Mouse (Mus musculus): Measurements from ENCODE around the gene Cald1.
A peak's percentile ranks its signal among the peaks of the same experiment; 100 is the strongest.

Cald1 gene

DNA sequence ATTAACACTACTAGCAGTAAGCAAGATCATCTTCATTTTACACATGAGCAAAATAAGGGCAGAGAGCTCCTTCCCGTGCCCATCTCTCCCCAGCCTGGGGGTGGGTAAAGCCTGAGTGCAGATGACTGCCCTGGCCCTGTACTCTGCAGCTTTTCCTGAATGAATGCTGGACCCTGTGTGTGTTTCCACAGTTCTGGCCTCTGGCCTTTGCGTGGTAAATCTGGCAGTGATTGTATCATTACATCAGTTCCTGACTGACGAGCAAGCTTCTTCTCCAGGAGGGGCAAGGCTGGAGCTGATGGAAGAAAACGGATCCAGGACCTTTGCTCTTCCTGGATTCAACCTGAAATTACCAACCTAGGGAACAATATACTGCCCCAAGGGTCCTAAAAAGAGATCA, 122.1 kb downstream of the Cald1 start:
- DNase-seq (ENCODE audit: low read depth): no peak

GRCm38 (mm10) chr6:34721740-34722139, 123.4 kb downstream of the Cald1 start:
- no peak for DNase-seq (ENCODE audit: low read depth)

DNA sequence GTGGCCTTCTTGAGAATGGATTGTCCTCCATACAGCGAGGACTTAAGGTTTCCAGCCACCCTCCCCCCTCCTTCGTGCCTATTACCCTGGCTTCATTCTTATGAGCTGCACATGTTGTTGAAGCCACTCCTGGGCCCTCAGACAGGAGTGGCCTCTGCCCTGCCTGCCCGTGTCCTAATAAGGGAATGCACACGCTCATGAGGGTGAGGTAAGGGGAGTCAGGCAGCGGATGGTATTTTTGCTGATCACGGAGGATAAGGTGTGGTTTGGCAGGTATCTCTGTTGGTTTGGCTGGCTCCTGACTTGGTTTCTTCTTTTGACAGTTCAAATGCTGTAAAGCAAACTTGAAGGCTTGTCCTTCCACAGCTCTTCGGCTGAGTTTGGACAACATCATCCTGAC, 124.4 kb downstream of the Cald1 start:
- no peak for DNase-seq (ENCODE audit: low read depth)

- no peak for DNase-seq (ENCODE audit: low read depth)
Measured at GRCm38 (mm10) chr6:34723250-34723904, 125.1 kb downstream of the Cald1 start.

DNA sequence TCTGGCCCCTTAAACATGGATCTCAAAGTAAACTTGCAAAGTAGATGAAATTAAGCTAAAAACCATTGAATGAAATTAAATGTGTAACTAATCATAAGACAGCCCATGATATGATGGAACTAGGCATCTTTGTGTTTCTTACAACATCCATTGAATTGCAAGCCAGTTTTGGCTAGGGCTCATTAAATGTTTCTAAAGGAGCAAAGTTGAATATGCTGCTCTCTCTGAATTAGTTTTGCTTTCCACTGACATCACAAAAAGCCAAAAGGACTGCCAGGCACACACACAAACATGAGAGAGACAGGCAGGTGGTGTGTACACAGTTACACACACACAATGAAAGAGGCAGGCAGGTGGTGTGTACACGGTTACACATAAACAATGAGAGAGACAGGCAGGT, 127.4 kb downstream of the Cald1 start:
- no peak for DNase-seq (ENCODE audit: low read depth)

- DNase-seq (ENCODE audit: low read depth): no peak
Measured at GRCm38 (mm10) chr6:34726104-34726503, 127.8 kb downstream of the Cald1 start.

DNA sequence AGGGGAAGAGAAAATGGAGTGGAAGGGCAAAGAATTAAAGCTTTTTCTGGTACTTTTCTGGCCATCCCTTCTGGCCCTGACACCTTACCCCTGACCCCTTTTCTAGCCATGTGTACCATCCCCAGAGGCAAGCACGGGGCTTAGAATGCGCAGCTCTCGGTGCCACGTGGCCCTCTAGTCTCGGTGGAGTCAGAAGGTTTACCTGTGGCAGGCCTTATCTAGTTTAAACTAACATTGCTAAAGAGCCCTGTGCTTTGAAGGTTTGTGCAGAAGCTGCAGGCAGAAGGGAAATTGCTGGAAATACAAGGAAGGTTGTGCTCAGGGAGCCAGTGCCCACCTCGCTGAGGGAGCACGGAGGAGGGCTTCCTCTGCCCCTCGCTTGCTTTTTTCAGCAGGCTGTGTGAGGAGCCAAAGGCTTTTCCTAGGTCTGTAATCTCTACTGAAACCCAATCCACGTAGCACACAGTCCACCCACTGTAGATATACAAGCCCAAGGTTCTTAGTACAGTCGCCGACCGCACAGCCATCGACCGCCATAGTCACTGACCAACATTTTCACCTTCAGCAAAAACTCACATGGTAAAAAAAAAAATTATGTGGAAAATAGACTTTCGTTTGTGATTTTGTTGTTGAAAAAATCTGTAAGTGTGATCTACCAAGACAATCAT, 129.2 kb downstream of the Cald1 start:
- no peak for DNase-seq (ENCODE audit: low read depth)

GRCm38 (mm10) chr6:34729449-34730151, 131.3 kb downstream of the Cald1 start:
- DNase-seq (ENCODE audit: low read depth): no peak

GRCm38 (mm10) chr6:34731007-34731406, 132.7 kb downstream of the Cald1 start:
- no peak for DNase-seq (ENCODE audit: low read depth)

DNA sequence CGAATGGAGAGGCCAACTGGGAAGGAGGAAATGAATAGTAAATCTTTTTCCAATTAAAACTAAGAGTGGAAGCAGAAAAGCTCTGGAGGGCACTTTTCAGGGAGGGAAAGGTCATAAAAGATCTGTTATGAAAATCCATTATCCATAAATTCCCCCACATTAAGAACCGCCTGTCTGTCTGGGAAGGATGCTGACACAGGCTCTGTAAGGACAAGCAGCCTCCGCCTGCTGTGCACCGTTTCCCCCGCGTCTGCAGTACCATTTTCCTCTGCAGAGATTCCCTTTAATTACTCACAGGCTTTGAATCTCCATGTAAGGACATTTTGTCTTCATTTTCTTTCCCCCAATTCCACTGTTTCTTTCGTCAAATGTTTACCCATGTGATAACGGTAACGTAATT, 133.2 kb downstream of the Cald1 start:
- no peak for DNase-seq (ENCODE audit: low read depth)

DNA sequence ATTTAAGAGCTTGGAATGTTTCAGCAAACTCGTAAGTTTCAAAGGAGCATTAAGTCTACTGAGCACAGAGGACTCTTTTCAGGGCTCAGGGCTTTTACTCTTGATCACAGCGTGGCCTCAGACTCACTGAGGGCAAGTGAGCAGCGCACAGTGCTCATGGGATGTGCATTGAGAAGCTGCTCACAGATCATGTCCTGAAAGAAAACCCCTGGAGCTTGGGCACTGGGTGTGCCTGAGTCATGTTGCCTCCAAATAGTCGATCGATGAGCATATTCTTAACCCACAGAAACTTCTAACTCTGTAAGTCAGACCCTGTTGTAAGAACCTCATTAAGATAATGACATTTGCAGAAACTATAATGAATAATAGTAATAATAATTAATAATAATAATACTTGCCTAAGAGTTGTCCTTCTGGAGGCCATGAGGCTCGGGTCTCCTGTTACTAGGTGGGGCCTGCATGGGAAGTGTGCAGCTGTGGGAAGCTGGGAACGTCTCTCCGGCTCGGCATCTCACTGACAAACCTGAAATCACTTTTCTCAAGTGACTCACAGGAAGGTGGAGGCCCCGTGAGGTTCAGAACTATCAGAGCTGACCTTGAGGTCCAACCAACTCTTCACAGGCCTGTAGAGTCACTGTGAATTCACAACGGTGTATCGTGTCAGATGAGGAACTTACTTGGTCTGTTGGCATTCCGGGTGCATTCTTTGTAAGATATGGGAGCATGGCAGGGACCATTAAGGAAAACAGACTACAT, 136.8 kb downstream of the Cald1 start:
- no peak for DNase-seq (ENCODE audit: low read depth)

DNA sequence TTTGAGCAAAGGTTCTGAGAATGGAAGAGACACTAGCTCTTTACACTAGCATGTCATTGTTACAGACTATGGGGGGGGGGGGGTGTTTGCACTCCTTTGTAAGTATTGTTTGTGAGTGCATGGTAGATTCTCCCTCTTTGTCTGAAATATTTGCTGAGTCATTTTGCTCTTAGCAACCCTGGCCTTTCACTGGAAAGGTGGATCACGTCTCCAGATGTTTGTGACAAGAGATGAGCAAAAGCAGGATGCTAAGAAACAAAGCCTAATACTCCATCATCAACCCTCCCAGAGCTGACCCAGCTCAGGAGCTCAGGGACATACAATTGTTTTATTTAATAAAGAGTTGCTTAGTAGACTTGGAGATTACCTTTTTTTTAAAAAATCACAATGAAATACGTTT, 138.6 kb downstream of the Cald1 start:
- no peak for DNase-seq (ENCODE audit: low read depth)

DNA sequence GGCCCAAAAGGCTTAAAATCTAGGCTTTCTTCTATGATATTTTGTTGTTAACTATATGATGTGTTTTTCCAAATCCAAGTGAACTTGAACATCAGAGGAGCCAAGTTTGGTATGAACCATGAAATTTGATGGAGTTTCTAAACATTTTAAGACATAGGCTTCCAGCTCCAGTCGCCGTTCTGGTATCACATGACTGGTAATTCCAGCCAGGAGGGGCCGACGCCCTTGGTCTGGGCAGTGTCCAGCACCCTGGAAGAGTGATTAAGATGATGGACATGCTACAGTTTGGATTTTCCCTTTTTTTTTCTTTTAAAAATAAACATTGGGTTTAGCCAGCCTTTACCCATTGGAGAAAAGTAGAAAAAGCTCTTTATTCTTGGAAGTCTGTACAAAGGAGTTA, 145.6 kb downstream of the Cald1 start:
- DNase-seq (ENCODE audit: low read depth): no peak

- DNase-seq (ENCODE audit: low read depth): no peak
Measured at GRCm38 (mm10) chr6:34747846-34748245, 149.5 kb downstream of the Cald1 start.

DNA sequence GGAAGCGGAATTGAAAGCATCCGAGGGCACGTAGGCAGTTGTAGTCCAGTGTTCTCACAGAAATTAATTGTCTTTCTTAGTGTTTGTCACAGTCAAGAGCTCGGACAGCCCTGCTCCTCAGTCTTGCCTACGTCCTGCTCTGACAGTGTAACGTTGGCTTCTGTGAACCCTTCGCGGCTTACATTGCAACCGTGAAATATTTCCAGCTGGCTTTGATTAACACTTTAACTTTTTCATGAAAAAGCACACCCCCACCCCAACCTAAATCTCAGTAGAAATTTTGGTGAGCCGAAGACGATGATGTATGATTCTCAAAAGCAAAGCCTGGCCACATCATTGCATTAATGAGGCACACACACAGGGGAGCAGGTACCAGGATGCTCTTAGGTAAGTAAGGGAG, 150.3 kb downstream of the Cald1 start:
- no peak for DNase-seq (ENCODE audit: low read depth)

DNA sequence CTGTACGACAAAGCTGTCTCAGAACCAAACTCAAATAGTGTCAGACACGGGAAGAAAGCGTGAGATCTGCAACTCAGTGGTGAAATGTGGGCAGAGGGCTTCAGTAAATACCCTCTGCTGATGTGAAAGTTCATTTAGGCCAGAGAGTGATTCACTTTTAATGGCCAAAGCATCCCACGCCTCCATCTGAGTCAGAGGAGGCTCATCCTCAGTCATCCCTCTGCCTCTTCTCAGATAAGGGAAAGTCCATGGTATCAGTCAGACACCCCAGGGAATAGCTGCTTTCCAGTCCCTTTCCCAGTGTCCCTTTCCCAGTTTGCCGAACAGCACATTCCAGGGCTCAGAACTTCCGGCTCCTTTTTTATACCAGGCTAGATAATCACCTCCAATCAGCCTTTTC, 151.2 kb downstream of the Cald1 start:
- DNase-seq (ENCODE audit: low read depth): no peak

DNA sequence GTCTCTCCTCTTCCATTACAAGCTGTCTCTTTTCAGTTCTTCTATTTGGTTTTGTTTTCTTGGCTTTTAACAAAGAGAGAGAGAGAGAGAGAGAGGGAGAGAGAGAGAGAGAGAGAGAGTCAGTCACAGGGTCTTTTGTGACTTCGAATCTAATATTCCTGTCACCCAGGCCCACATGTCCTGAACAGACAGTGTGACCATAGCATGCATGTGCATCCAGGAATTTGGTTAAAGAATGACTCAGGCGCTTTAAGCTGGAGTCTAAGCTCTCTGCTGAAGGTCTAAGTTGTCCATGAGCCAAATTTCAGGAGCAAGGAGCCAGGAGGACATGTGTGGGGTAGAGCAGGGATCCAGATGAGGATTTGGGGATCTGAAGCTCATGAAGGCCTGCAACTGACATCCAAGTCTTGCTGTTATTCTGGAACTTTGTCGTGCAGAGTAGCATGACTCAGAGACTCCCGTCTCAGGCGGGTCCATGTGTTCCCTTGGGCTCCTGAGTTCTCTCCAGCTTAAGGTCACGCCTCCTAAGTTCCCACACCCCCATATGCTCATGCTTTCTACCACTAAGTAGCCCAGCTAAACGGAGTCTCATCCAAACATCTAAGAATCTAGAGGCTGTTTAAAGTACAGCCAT, 152.3 kb downstream of the Cald1 start:
- DNase-seq (ENCODE audit: low read depth): no peak

GRCm38 (mm10) chr6:34751625-34752024, 153.3 kb downstream of the Cald1 start:
- no peak for DNase-seq (ENCODE audit: low read depth)

DNA sequence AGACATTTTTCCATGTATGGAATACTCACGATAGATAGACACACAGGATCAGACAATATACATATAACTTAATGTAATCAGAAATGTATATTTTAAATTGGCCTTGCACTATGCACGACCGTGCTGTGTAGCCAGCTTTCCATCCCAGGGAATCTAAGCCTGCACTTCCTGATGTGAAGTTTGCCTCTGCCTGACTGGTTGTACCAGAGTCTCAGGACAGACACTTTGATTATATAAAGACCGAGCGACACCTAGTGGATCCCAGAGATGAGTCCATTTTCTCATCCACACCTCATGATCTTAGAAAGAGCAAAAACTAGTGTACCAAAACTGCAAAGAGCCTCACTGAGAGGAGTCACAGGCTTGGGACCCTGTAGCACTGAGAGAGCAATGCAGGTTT, 156.1 kb downstream of the Cald1 start:
- DNase-seq (ENCODE audit: low read depth): peak; percentile 31

GRCm38 (mm10) chr6:34758340-34758739, 160.0 kb downstream of the Cald1 start:
- DNase-seq (ENCODE audit: low read depth): no peak

- peak; percentile 53 for DNase-seq (ENCODE audit: low read depth)
Measured at GRCm38 (mm10) chr6:34760023-34760422, 161.7 kb downstream of the Cald1 start.

DNA sequence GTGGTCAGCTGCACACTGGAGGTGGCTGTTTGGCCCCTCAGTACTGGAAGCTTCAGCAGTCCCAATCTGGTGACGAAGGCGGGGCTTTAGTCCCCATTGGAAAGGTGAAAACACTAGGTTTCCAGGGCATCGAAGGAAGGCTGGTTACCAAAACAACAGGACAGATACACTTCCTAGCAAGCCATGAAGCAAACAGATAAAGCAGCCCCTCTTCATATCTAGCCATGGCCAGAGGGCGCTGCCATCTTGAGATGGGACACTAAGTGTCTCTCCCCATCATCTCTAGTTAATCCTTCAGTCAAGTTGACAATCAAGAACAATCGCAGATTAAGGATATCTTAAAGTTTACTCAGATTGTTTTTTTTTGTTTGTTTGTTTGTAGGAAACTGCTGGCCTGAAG, 167.4 kb downstream of the Cald1 start:
- DNase-seq (ENCODE audit: low read depth): no peak

All from c-Kit-positive CD71-negative TER-119-negative erythroid progenitor cells, embryonic 14.5 days (primary cell).